Mouse (Mus musculus) spleen, adult 2 months (tissue): ENCODE measurements around the gene Mettl7a2.

Source experiments
- CTCF ChIP-seq: fragments of 200-500 bp; IDR thresholded peaks from 2 replicates; pipeline ENCODE4 v1.5.1; 2011; ENCODE audit warnings: mild to moderate bottlenecking, inconsistent platforms; ENCODE audit not compliant: insufficient read depth, insufficient read length, insufficient replicate concordance; ENCODE audit errors: extremely low read depth
- POLR2A ChIP-seq: fragments of 200-500 bp; IDR thresholded peaks from 2 replicates; pipeline ENCODE4 v1.6.1; 2011; ENCODE audit warnings: low read depth, low read length, inconsistent platforms

DNA sequence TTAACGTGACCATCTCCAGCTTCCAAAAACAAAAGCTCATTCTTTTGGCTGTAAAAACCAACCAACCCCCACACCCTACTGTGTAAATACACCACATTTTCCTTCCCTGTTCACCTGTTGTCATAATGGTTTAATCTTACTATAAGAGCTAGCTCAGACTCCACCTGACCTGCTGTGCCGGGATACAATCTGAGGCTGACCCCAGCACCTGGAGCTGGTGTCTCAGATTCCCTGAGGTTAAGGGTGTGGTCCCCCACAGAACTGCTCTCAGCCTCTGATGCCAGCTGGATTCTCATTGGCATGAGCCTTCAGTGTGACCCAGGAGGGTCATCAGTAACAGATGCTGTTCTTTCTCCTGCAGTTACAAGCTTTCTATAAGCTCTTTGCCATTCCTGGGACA, 27.1 kb downstream of the Mettl7a2 start:
- no peak for TF ChIP-seq CTCF
- no peak for TF ChIP-seq POLR2A
